Mouse (Mus musculus) stomach, embryonic 14.5 days (tissue): ENCODE measurements at regions not wholly inside any gene's neighbourhood (a gene's known extent, or its start where the extent isn't known, plus 50 kb on each side); places are given as distances from the start of the nearest gene placed in this dataset.

Source experiments
- ATAC-seq: fragments of 200-750 bp; cut with Nextera tagmentation; 2 replicates; pipeline ENCODE4 v1.8.0; 2017; ENCODE audit warnings: low read depth, moderate TSS enrichment; ENCODE audit not compliant: insufficient number of reproducible peaks, insufficient read depth, low FRiP score
- H3K27ac ChIP-seq: fragments of 300-500 bp; sonication (generic); 2 replicates; pipeline ENCODE4 v1.5.1; 2014; ENCODE audit warnings: mild to moderate bottlenecking, low read length, moderate library complexity, mixed read lengths
- H3K27me3 ChIP-seq: fragments of 300-500 bp; sonication (generic); 2 replicates; pipeline ENCODE4 v1.6.1; 2014; ENCODE audit warnings: low read length, control low read depth, mixed read lengths; ENCODE audit not compliant: control insufficient read depth, insufficient read depth
- H3K36me3 ChIP-seq: fragments of 300-500 bp; sonication (generic); 2 replicates; pipeline ENCODE4 v1.6.1; 2014; ENCODE audit warnings: mild to moderate bottlenecking, control low read depth, low read length, moderate library complexity, mixed read lengths; ENCODE audit not compliant: control insufficient read depth, insufficient read depth
- H3K4me1 ChIP-seq: fragments of 300-500 bp; sonication (generic); 2 replicates; pipeline ENCODE4 v1.6.1; 2014; ENCODE audit warnings: low read length, control low read depth, mixed read lengths; ENCODE audit not compliant: control insufficient read depth, insufficient read depth
- H3K4me2 ChIP-seq: fragments of 300-500 bp; sonication (generic); replicated peaks from 2 replicates; pipeline ENCODE4 v1.6.1; 2014; ENCODE audit warnings: low read depth, low read length, control low read depth
- H3K4me3 ChIP-seq: fragments of 300-500 bp; sonication (generic); 2 replicates; pipeline ENCODE4 v1.5.1; 2014; ENCODE audit warnings: low read depth, low read length, control low read depth
- H3K9ac ChIP-seq: fragments of 300-500 bp; sonication (generic); replicated peaks from 2 replicates; pipeline ENCODE4 v1.6.1; 2014; ENCODE audit warnings: low read depth, mild to moderate bottlenecking, control low read depth, low read length, moderate library complexity, mixed read lengths
- H3K9me3 ChIP-seq: fragments of 300-500 bp; sonication (generic); 2 replicates; pipeline ENCODE4 v1.6.1; 2016; ENCODE audit warnings: low read depth, low read length, control low read depth; ENCODE audit not compliant: control insufficient read depth
- WGBS: fragments of 180-500 bp; shearing (Covaris S2); extraction: QIAGEN DNeasy Blood & Tissue Kit; methylation state at CpG from one replicate; pipeline ENCODE4 v1.1.7; 2014; 5-methylcytosine and 5-hydroxymethylcytosine counted together

- Histone ChIP-seq H3K9ac (no peak overlapping the region), H3K36me3 (no peaks in the 10 kb centered on the region), H3K4me2 (no peak overlapping the region), H3K4me3 (no peak overlapping the region), H3K9me3 (no peaks in the 10 kb centered on the region), H3K4me1 (no peaks in the 10 kb centered on the region), H3K27ac (no peak overlapping the region), H3K27me3 (no peaks in the 10 kb centered on the region)
- ATAC-seq = no peak
- 93% methylated on average over 6 of the region's 6 CpGs for WGBS
Measured at GRCm38 (mm10) chr1:51602071-51602470, 123.8 kb upstream of the Nabp1 start.

GRCm38 (mm10) chr1:51600425-51600824 is 122.2 kb upstream of the Nabp1 start:
- Histone ChIP-seq H3K4me3 (no peak overlapping the region), H3K27me3 (no peaks in the 10 kb centered on the region), H3K9ac (no peak overlapping the region), H3K4me1 (no peaks in the 10 kb centered on the region), H3K4me2 (no peak overlapping the region), H3K27ac (no peak overlapping the region), H3K36me3 (no peaks in the 10 kb centered on the region), H3K9me3 (no peaks in the 10 kb centered on the region)
- ATAC-seq = no peak
- WGBS = 25% methylated on average over 7 of the region's 7 CpGs

GRCm38 (mm10) chr1:51596935-51597820 is 119.0 kb upstream of the Nabp1 start:
- Histone ChIP-seq H3K36me3 (no peaks in the 10 kb centered on the region), H3K27ac (no peak overlapping the region), H3K9ac (no peak overlapping the region), H3K4me1 (no peaks in the 10 kb centered on the region), H3K9me3 (no peaks in the 10 kb centered on the region), H3K4me3 (no peak overlapping the region), H3K4me2 (peak overlapping the region; percentile 22), H3K27me3 (no peaks in the 10 kb centered on the region)
- WGBS = 24% methylated on average over 18 of the region's 18 CpGs
- peak; percentile 84; the same call in 1 of the 2 replicates for ATAC-seq

- WGBS = 86% methylated on average over 4 of the region's 4 CpGs
- no peak overlapping the region for H3K4me3 ChIP-seq
- no peaks in the 10 kb centered on the region for H3K9me3 ChIP-seq
- H3K36me3 ChIP-seq = no peaks in the 10 kb centered on the region
- no peak overlapping the region for H3K9ac ChIP-seq
- H3K27ac ChIP-seq = no peak overlapping the region
- no peaks in the 10 kb centered on the region for H3K27me3 ChIP-seq
- H3K4me2 ChIP-seq = no peak overlapping the region
- no peak for ATAC-seq
- no peaks in the 10 kb centered on the region for H3K4me1 ChIP-seq
Measured at GRCm38 (mm10) chr1:51594666-51595065, 116.4 kb upstream of the Nabp1 start.

- no peak overlapping the region for H3K9ac ChIP-seq
- H3K4me1 ChIP-seq = no peaks in the 10 kb centered on the region
- no peaks in the 10 kb centered on the region for H3K36me3 ChIP-seq
- H3K4me3 ChIP-seq = no peak overlapping the region
- 58% methylated on average over 10 of the region's 10 CpGs for WGBS
- H3K27me3 ChIP-seq = no peaks in the 10 kb centered on the region
- H3K27ac ChIP-seq = no peak overlapping the region
- H3K9me3 ChIP-seq = no peaks in the 10 kb centered on the region
- no peak overlapping the region for H3K4me2 ChIP-seq
- ATAC-seq = no peak
Measured at GRCm38 (mm10) chr1:51593621-51594441, 115.6 kb upstream of the Nabp1 start.

- Histone ChIP-seq H3K9ac (no peak overlapping the region), H3K9me3 (no peaks in the 10 kb centered on the region), H3K27ac (no peak overlapping the region), H3K4me2 (no peak overlapping the region), H3K4me1 (no peaks in the 10 kb centered on the region), H3K36me3 (no peaks in the 10 kb centered on the region), H3K27me3 (no peaks in the 10 kb centered on the region), H3K4me3 (no peak overlapping the region)
- WGBS = 34% methylated on average over 4 of the region's 4 CpGs
- ATAC-seq = no peak
Measured at GRCm38 (mm10) chr1:51591886-51592285, 113.7 kb upstream of the Nabp1 start.

GRCm38 (mm10) chr1:51590606-51591400 is 112.6 kb upstream of the Nabp1 start:
- H3K9me3 ChIP-seq = no peaks in the 10 kb centered on the region
- WGBS = 66% methylated on average over 9 of the region's 9 CpGs
- no peak for ATAC-seq
- no peak overlapping the region for H3K27ac ChIP-seq
- no peak overlapping the region for H3K4me3 ChIP-seq
- no peak overlapping the region for H3K4me2 ChIP-seq
- H3K36me3 ChIP-seq = no peaks in the 10 kb centered on the region
- H3K4me1 ChIP-seq = no peaks in the 10 kb centered on the region
- H3K27me3 ChIP-seq = no peaks in the 10 kb centered on the region
- H3K9ac ChIP-seq = no peak overlapping the region

GRCm38 (mm10) chr1:51584925-51585424 is 106.8 kb upstream of the Nabp1 start:
- 0 out of 2 replicates have a peak, but pooled peaks cover 6% of the 10 kb centered on the region for H3K4me1 ChIP-seq
- H3K27ac ChIP-seq = no peak overlapping the region; the same call in 1 of the 2 replicates
- H3K9ac ChIP-seq = no peak overlapping the region
- no peak for ATAC-seq
- 36% methylated on average over 3 of the region's 3 CpGs for WGBS
- no peaks in the 10 kb centered on the region for H3K36me3 ChIP-seq
- no peak overlapping the region for H3K4me3 ChIP-seq
- no peaks in the 10 kb centered on the region for H3K27me3 ChIP-seq
- H3K4me2 ChIP-seq = no peak overlapping the region
- no peaks in the 10 kb centered on the region for H3K9me3 ChIP-seq
